Comparison of ENCODE assay signal across 13 mouse cellular contexts in the genomic region with DNA sequence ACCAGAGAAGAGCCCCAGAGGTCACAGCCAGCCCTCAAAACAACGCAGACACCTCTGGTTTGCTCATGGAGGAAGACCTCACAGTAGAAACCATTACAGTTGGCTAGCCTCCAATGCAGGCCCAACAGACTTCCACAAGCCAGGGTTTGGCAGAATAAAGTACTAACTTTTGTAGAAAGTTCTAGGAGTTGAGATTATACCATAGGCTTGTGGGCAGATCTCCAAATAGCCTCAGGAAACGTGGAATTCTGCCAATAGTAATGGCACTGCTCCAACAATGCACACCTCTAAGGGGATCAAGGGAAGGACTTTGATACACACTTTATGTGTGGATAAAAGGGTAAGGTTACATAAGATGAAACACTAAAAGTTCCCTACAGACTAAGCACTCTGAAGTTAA. TPM values are rescaled to one million over a fixed set of nuclear protein-coding genes. Genes with fewer than 3 reads are reported as not detected.
A peak's percentile ranks its signal among the peaks of the same experiment; 100 is the strongest.
DNase-seq lines count a peak whose midpoint lies in the region; ATAC-seq and TF ChIP-seq lines count a peak whose summit lies in the region.
"Had no signal": no experiment of that assay in that cellular context is flagged by ENCODE, and none has a peak within 500 bp of the region (broad histone marks: within the 10 kb centered on the region; RNA-seq: fewer than 3 reads in every experiment).

No protein-coding gene starts in this region.

- DNase-seq in forebrain, embryonic 14.5 days (ENCODE audit: low spot score): peak; percentile 41
- peak; percentile 53 for DNase-seq in liver, postnatal 0 days
- peak; percentile 84 for DNase-seq in kidney, postnatal 14 days
- DNase-seq in frontal cortex, postnatal 10 days (ENCODE audit: low spot score in 2 of 2): no peak
- DNase-seq: layer of hippocampus, adult 9-11 months; liver, embryonic 13.5 days had no signal

- no peak for ATAC-seq in forebrain, embryonic 14.5 days
- ATAC-seq in forebrain, embryonic 16.5 days: no peak
- ATAC-seq in liver, postnatal 0 days: no peak
- no peak for ATAC-seq in liver, embryonic 12.5 days
- no peak for ATAC-seq in stomach, embryonic 15.5 days (ENCODE audit: insufficient read depth, low FRiP score, low read depth)
- no peak for ATAC-seq in activated CD4-positive, CD25-positive, alpha-beta regulatory T cell, adult 4 months
- ATAC-seq: midbrain, embryonic 15.5 days had no signal

- H3K9me3 ChIP-seq in forebrain, embryonic 14.5 days (replicated peaks; ENCODE audit: control insufficient read depth, low read length): no peaks in the 10 kb centered on the region
- H3K9me3 ChIP-seq in forebrain, embryonic 16.5 days (ENCODE audit: control insufficient read depth, low read length): no peaks in the 10 kb centered on the region
- no peaks in the 10 kb centered on the region for H3K9me3 ChIP-seq in liver, postnatal 0 days (ENCODE audit: low read length)
- no peaks in the 10 kb centered on the region for H3K9me3 ChIP-seq in liver, embryonic 12.5 days (replicated peaks)
- no peaks in the 10 kb centered on the region for H3K9me3 ChIP-seq in stomach, embryonic 15.5 days
- H3K9me3 ChIP-seq: forebrain, embryonic 12.5 days; heart, embryonic 12.5 days; liver, embryonic 13.5 days; midbrain, embryonic 15.5 days had no signal

- no peaks in the 10 kb centered on the region for H3K27me3 ChIP-seq in forebrain, embryonic 14.5 days (replicated peaks; ENCODE audit: control insufficient read depth, insufficient read depth, low read length)
- H3K27me3 ChIP-seq in forebrain, embryonic 16.5 days (replicated peaks; ENCODE audit: control insufficient read depth, insufficient read depth, low read length): no peaks in the 10 kb centered on the region
- H3K27me3 ChIP-seq in liver, postnatal 0 days (ENCODE audit: insufficient read depth, low read length): no peaks in the 10 kb centered on the region
- H3K27me3 ChIP-seq in liver, embryonic 12.5 days (replicated peaks): no peaks in the 10 kb centered on the region
- H3K27me3 ChIP-seq in stomach, embryonic 15.5 days (replicated peaks): no peaks in the 10 kb centered on the region
- H3K27me3 ChIP-seq: forebrain, embryonic 12.5 days; heart, embryonic 12.5 days; liver, embryonic 13.5 days; midbrain, embryonic 15.5 days had no signal

- 45% methylated on average over 2 of the region's 2 CpGs for WGBS in forebrain, embryonic 14.5 days
- WGBS in forebrain, embryonic 16.5 days: 40% methylated on average over 2 of the region's 2 CpGs
- 47% methylated on average over 2 of the region's 2 CpGs for WGBS in liver, postnatal 0 days (ENCODE audit: insufficient replicate concordance)
- WGBS in liver, embryonic 12.5 days (ENCODE audit: insufficient replicate concordance): 76% methylated on average over 2 of the region's 2 CpGs
- WGBS in stomach, embryonic 15.5 days: 36% methylated on average over 2 of the region's 2 CpGs

- no peak overlapping the region for H3K4me2 ChIP-seq in forebrain, embryonic 14.5 days (ENCODE audit: low read length)
- H3K4me2 ChIP-seq in forebrain, embryonic 16.5 days (ENCODE audit: low read length): no peak overlapping the region
- no peak overlapping the region for H3K4me2 ChIP-seq in liver, postnatal 0 days (ENCODE audit: low read depth, low read length)
- no peak overlapping the region for H3K4me2 ChIP-seq in liver, embryonic 12.5 days
- no peak overlapping the region for H3K4me2 ChIP-seq in stomach, embryonic 15.5 days
- H3K4me2 ChIP-seq: forebrain, embryonic 12.5 days; heart, embryonic 12.5 days; liver, embryonic 13.5 days; midbrain, embryonic 15.5 days had no signal

- H3K36me3 ChIP-seq in forebrain, embryonic 14.5 days (ENCODE audit: control insufficient read depth, insufficient read depth, low read length): no peaks in the 10 kb centered on the region; the same call in 1 of the 2 replicates
- H3K36me3 ChIP-seq in forebrain, embryonic 16.5 days (ENCODE audit: control insufficient read depth, insufficient read depth): no peaks in the 10 kb centered on the region
- no peaks in the 10 kb centered on the region for H3K36me3 ChIP-seq in liver, postnatal 0 days (replicated peaks; ENCODE audit: insufficient read depth, low read length)
- peaks cover 20% of the 10 kb centered on the region for H3K36me3 ChIP-seq in liver, embryonic 12.5 days
- no peaks in the 10 kb centered on the region for H3K36me3 ChIP-seq in stomach, embryonic 15.5 days
- H3K36me3 ChIP-seq: forebrain, embryonic 12.5 days; heart, embryonic 12.5 days; midbrain, embryonic 15.5 days had no signal

- no peak overlapping the region for H3K4me3 ChIP-seq in forebrain, embryonic 14.5 days (ENCODE audit: low read depth, low read length)
- no peak overlapping the region for H3K4me3 ChIP-seq in forebrain, embryonic 16.5 days (replicated peaks; ENCODE audit: low read length)
- no peak overlapping the region for H3K4me3 ChIP-seq in liver, postnatal 0 days (ENCODE audit: low read depth, low read length)
- no peak overlapping the region for H3K4me3 ChIP-seq in liver, embryonic 12.5 days
- H3K4me3 ChIP-seq in stomach, embryonic 15.5 days (replicated peaks): no peak overlapping the region
- H3K4me3 ChIP-seq: forebrain, embryonic 12.5 days; heart, embryonic 12.5 days; liver, embryonic 13.5 days; midbrain, embryonic 15.5 days had no signal

- TF ChIP-seq CTCF in liver, postnatal 0 days (IDR thresholded peaks at IDR 0.05; ENCODE audit: low read depth): no peak

- TF ChIP-seq EP300 in liver, postnatal 0 days (IDR thresholded peaks at IDR 0.05; ENCODE audit: low read depth): no peak

- H3K4me1 ChIP-seq in forebrain, embryonic 14.5 days (ENCODE audit: control insufficient read depth, insufficient read depth, low read length): no peaks in the 10 kb centered on the region
- H3K4me1 ChIP-seq in forebrain, embryonic 16.5 days (replicated peaks; ENCODE audit: control insufficient read depth, insufficient read depth, low read length): 0 out of 2 replicates have a peak, but pooled peaks cover 3% of the 10 kb centered on the region
- H3K4me1 ChIP-seq in liver, postnatal 0 days (ENCODE audit: insufficient read depth): no peaks in the 10 kb centered on the region; the same call in none of the 2 replicates
- H3K4me1 ChIP-seq in liver, embryonic 12.5 days: peaks cover 7% of the 10 kb centered on the region
- no peaks in the 10 kb centered on the region for H3K4me1 ChIP-seq in stomach, embryonic 15.5 days
- H3K4me1 ChIP-seq: forebrain, embryonic 12.5 days; heart, embryonic 12.5 days; midbrain, embryonic 15.5 days had no signal

- H3K27ac ChIP-seq in forebrain, embryonic 14.5 days (ENCODE audit: low read depth, low read length): no peak overlapping the region
- H3K27ac ChIP-seq in forebrain, embryonic 16.5 days (ENCODE audit: low read length): no peak overlapping the region
- no peak overlapping the region for H3K27ac ChIP-seq in liver, postnatal 0 days (ENCODE audit: low read depth)
- H3K27ac ChIP-seq in liver, embryonic 12.5 days: no peak overlapping the region
- peak overlapping the region; percentile 26; the same call in 1 of the 2 replicates for H3K27ac ChIP-seq in stomach, embryonic 15.5 days
- H3K27ac ChIP-seq: forebrain, embryonic 12.5 days; liver, embryonic 13.5 days; midbrain, embryonic 15.5 days had no signal

- no peak overlapping the region for H3K9ac ChIP-seq in forebrain, embryonic 14.5 days (ENCODE audit: low read length)
- no peak overlapping the region for H3K9ac ChIP-seq in forebrain, embryonic 16.5 days (replicated peaks; ENCODE audit: low read depth, low read length)
- H3K9ac ChIP-seq in liver, postnatal 0 days (replicated peaks): no peak overlapping the region
- no peak overlapping the region for H3K9ac ChIP-seq in liver, embryonic 12.5 days
- H3K9ac ChIP-seq in stomach, embryonic 15.5 days: no peak overlapping the region
- H3K9ac ChIP-seq: forebrain, embryonic 12.5 days; heart, embryonic 12.5 days; liver, embryonic 13.5 days; midbrain, embryonic 15.5 days had no signal

RNA-seq across cellular contexts. Expression of gene Sos2, which starts 6.7 kb away (rescaled TPM):
- 10.4 and 10.6 TPM in 2 replicates for polyA plus RNA-seq in forebrain, embryonic 14.5 days (2014; fragmentation: Nextera tagmentation; extraction: Ambion mirVana)
- polyA plus RNA-seq in forebrain, embryonic 16.5 days (2015; fragmentation: Nextera tagmentation; extraction: Ambion mirVana): 11.0 and 11.8 TPM in 2 replicates
- 2.9 and 3.5 TPM in 2 replicates for polyA plus RNA-seq in liver, postnatal 0 days (2015; fragmentation: Nextera tagmentation; extraction: Ambion mirVana)
- polyA plus RNA-seq in liver, embryonic 12.5 days (2016; fragmentation: Nextera tagmentation; extraction: Ambion mirVana): 4.9 and 5.2 TPM in 2 replicates
- 10.9 and 12.3 TPM in 2 replicates for polyA plus RNA-seq in stomach, embryonic 15.5 days (2015; fragmentation: Nextera tagmentation; extraction: Ambion mirVana)
- 10 to 100 TPM; 10.0 to 13.7 TPM for polyA plus RNA-seq in activated CD4-positive, CD25-positive, alpha-beta regulatory T cell, adult 4 months (2017; shearing (Covaris generic))

RNA-seq across cellular contexts. Expression of gene L2hgdh, which starts 36.3 kb away (rescaled TPM):
- 9.0 and 12.7 TPM in 2 replicates for polyA plus RNA-seq in forebrain, embryonic 14.5 days (2014; fragmentation: Nextera tagmentation; extraction: Ambion mirVana)
- polyA plus RNA-seq in forebrain, embryonic 16.5 days (2015; fragmentation: Nextera tagmentation; extraction: Ambion mirVana): 15.0 and 16.3 TPM in 2 replicates
- 10.4 and 10.5 TPM in 2 replicates for polyA plus RNA-seq in liver, postnatal 0 days (2015; fragmentation: Nextera tagmentation; extraction: Ambion mirVana)
- 19.8 and 20.6 TPM in 2 replicates for polyA plus RNA-seq in liver, embryonic 12.5 days (2016; fragmentation: Nextera tagmentation; extraction: Ambion mirVana)
- polyA plus RNA-seq in stomach, embryonic 15.5 days (2015; fragmentation: Nextera tagmentation; extraction: Ambion mirVana): 18.3 and 21.2 TPM in 2 replicates
- polyA plus RNA-seq in activated CD4-positive, CD25-positive, alpha-beta regulatory T cell, adult 4 months (2017; shearing (Covaris generic)): 1 to 10 TPM; 2.4 to 3.7 TPM

RNA-seq across cellular contexts. Expression of gene Atp5s, which starts 36.4 kb away (rescaled TPM):
- 27.7 and 28.4 TPM in 2 replicates for polyA plus RNA-seq in forebrain, embryonic 14.5 days (2014; fragmentation: Nextera tagmentation; extraction: Ambion mirVana)
- polyA plus RNA-seq in forebrain, embryonic 16.5 days (2015; fragmentation: Nextera tagmentation; extraction: Ambion mirVana): 26.0 and 26.1 TPM in 2 replicates
- polyA plus RNA-seq in liver, postnatal 0 days (2015; fragmentation: Nextera tagmentation; extraction: Ambion mirVana): 18.3 and 20.3 TPM in 2 replicates
- 20.7 and 23.8 TPM in 2 replicates for polyA plus RNA-seq in liver, embryonic 12.5 days (2016; fragmentation: Nextera tagmentation; extraction: Ambion mirVana)
- 28.2 and 28.3 TPM in 2 replicates for polyA plus RNA-seq in stomach, embryonic 15.5 days (2015; fragmentation: Nextera tagmentation; extraction: Ambion mirVana)
- 10 to 100 TPM in 1 of 2 experiments, 1 to 10 TPM in 1; 9.2 to 14.0 TPM for polyA plus RNA-seq in activated CD4-positive, CD25-positive, alpha-beta regulatory T cell, adult 4 months (2017; shearing (Covaris generic))

Comparison
In these comparisons a context has a peak if more than half of its experiments do, and no peak if none do; other contexts are left out.
1. DNase-seq: peak in forebrain, embryonic 14.5 days (single experiment), liver, postnatal 0 days (single experiment) and kidney, postnatal 14 days (single experiment); none in frontal cortex, postnatal 10 days (0 of 2).